Mouse (Mus musculus) kidney, adult 2 months (tissue): ENCODE measurements around the gene Ell2. TPM values are rescaled to one million over a fixed set of nuclear protein-coding genes. Genes with fewer than 3 reads are reported as not detected.
A peak's percentile ranks its signal among the peaks of the same experiment; 100 is the strongest.

Source experiments
- DNase-seq: peaks from one replicate; pipeline ENCODE4 v3.0.0; 2021
- H3K27ac ChIP-seq: fragments of 200-500 bp; 2 replicates; pipeline ENCODE4 v1.5.1; 2012; ENCODE audit warnings: low read depth, low read length, control low read depth, inconsistent platforms; ENCODE audit not compliant: insufficient read depth
- H3K27me3 ChIP-seq: fragments of 200-500 bp; replicated peaks from 2 replicates; pipeline ENCODE4 v1.6.1; 2012; ENCODE audit warnings: mild to moderate bottlenecking, moderate library complexity, low read length, inconsistent platforms; ENCODE audit not compliant: control insufficient read depth, insufficient read depth
- H3K36me3 ChIP-seq: fragments of 200-500 bp; 2 replicates; pipeline ENCODE4 v1.6.1; 2012; ENCODE audit warnings: mild to moderate bottlenecking, moderate library complexity, low read length, inconsistent platforms; ENCODE audit not compliant: control insufficient read depth, insufficient read depth
- H3K4me1 ChIP-seq: fragments of 200-500 bp; 2 replicates; pipeline ENCODE4 v1.6.1; 2011; ENCODE audit warnings: low read length; ENCODE audit not compliant: control insufficient read depth, insufficient read depth
- H3K4me3 ChIP-seq: fragments of 200-500 bp; 2 replicates; pipeline ENCODE4 v1.5.1; 2011; ENCODE audit warnings: mild to moderate bottlenecking, low read depth, low read length, control low read depth; ENCODE audit not compliant: insufficient read depth
- CTCF ChIP-seq: fragments of 200-500 bp; conservative IDR thresholded peaks from 2 replicates; pipeline ENCODE4 v1.5.1; 2011; ENCODE audit warnings: low read depth, mild to moderate bottlenecking, control low read depth, low read length, moderate library complexity, mixed read lengths; ENCODE audit not compliant: insufficient read depth, insufficient read length
- POLR2A ChIP-seq: fragments of 200-500 bp; IDR thresholded peaks from one replicate; pipeline ENCODE4 v1.6.1; 2011; ENCODE audit warnings: low read depth, low read length, control low read depth
- WGBS: fragments of 180-500 bp; shearing (Covaris S2); methylation state at CpG from one replicate; pipeline ENCODE4 v1.1.7; 2018; 5-methylcytosine and 5-hydroxymethylcytosine counted together
- polyA plus RNA-seq: library from polyadenylated mRNA; depleted of rRNA; stranded (reverse); fragments of >200 nt; gene quantifications from 2 replicates; pipeline ENCODE4 v1.2.3, GENCODE M21; 2012

Gene Ell2
- polyA plus RNA-seq, 1 experiment = 8.2 TPM

- H3K4me1 ChIP-seq = 0 out of 2 replicates have a peak, but pooled peaks cover 3% of the 10 kb centered on the region
- H3K36me3 ChIP-seq = no peaks in the 10 kb centered on the region
- TF ChIP-seq CTCF (no peak), POLR2A (no peak)
- H3K4me3 ChIP-seq = no peak overlapping the region
- 94% methylated on average over 3 of the region's 3 CpGs for WGBS
- no peak for DNase-seq
- H3K27me3 ChIP-seq = no peaks in the 10 kb centered on the region
- H3K27ac ChIP-seq = no peak overlapping the region
Observed at GRCm38 (mm10) chr13:75741119-75741518, 34.6 kb downstream of the Ell2 start.

- Histone ChIP-seq H3K36me3 (no peaks in the 10 kb centered on the region), H3K27me3 (no peaks in the 10 kb centered on the region), H3K4me3 (no peak overlapping the region), H3K4me1 (peaks cover 5% of the 10 kb centered on the region; the same call in 1 of the 2 replicates), H3K27ac (no peak overlapping the region)
- DNase-seq = no peak
- TF ChIP-seq POLR2A (no peak), CTCF (no peak)
- 78% methylated on average over 12 of the region's 12 CpGs for WGBS
Observed at GRCm38 (mm10) chr13:75741736-75742729, 35.5 kb downstream of the Ell2 start.

- Histone ChIP-seq H3K27me3 (no peaks in the 10 kb centered on the region), H3K4me1 (peaks cover 4% of the 10 kb centered on the region; the same call in 1 of the 2 replicates), H3K4me3 (no peak overlapping the region), H3K36me3 (no peaks in the 10 kb centered on the region), H3K27ac (no peak overlapping the region)
- no peak for TF ChIP-seq CTCF
- no peak for TF ChIP-seq POLR2A
- WGBS = 97% methylated on average over 3 of the region's 3 CpGs
- DNase-seq = no peak
Observed at GRCm38 (mm10) chr13:75742970-75743369, 36.4 kb downstream of the Ell2 start.

GRCm38 (mm10) chr13:75744065-75744464, 37.5 kb downstream of the Ell2 start:
- Histone ChIP-seq H3K27me3 (no peaks in the 10 kb centered on the region), H3K4me1 (peaks cover 2% of the 10 kb centered on the region; the same call in 1 of the 2 replicates), H3K36me3 (no peaks in the 10 kb centered on the region; the same call in 1 of the 2 replicates), H3K27ac (no peak overlapping the region), H3K4me3 (no peak overlapping the region)
- WGBS = 93% methylated on average over 4 of the region's 4 CpGs
- DNase-seq = no peak
- TF ChIP-seq CTCF (no peak), POLR2A (no peak)

GRCm38 (mm10) chr13:75745328-75745727, 38.8 kb downstream of the Ell2 start:
- no peak for DNase-seq
- no peak overlapping the region for H3K4me3 ChIP-seq
- H3K36me3 ChIP-seq = no peaks in the 10 kb centered on the region; the same call in 1 of the 2 replicates
- no peaks in the 10 kb centered on the region for H3K27me3 ChIP-seq
- H3K27ac ChIP-seq = no peak overlapping the region
- peaks cover 2% of the 10 kb centered on the region; the same call in 1 of the 2 replicates for H3K4me1 ChIP-seq
- no peak for TF ChIP-seq CTCF
- no peak for TF ChIP-seq POLR2A

GRCm38 (mm10) chr13:75747265-75747664, 40.7 kb downstream of the Ell2 start:
- peak; percentile 46 for DNase-seq
- H3K4me1 ChIP-seq = peaks cover 7% of the 10 kb centered on the region; the same call in 1 of the 2 replicates
- H3K27ac ChIP-seq = no peak overlapping the region
- H3K36me3 ChIP-seq = no peaks in the 10 kb centered on the region; the same call in 1 of the 2 replicates
- no peak overlapping the region for H3K4me3 ChIP-seq
- H3K27me3 ChIP-seq = no peaks in the 10 kb centered on the region
- 69% methylated on average over 3 of the region's 3 CpGs for WGBS
- TF ChIP-seq CTCF (no peak), POLR2A (no peak)

- 87% methylated on average over 7 of the region's 7 CpGs for WGBS
- TF ChIP-seq POLR2A (no peak), CTCF (no peak)
- Histone ChIP-seq H3K27ac (no peak overlapping the region), H3K4me1 (peaks cover 10% of the 10 kb centered on the region; the same call in 1 of the 2 replicates), H3K36me3 (no peaks in the 10 kb centered on the region; the same call in 1 of the 2 replicates), H3K27me3 (no peaks in the 10 kb centered on the region), H3K4me3 (no peak overlapping the region)
- DNase-seq = no peak
Observed at GRCm38 (mm10) chr13:75748685-75749084, 42.1 kb downstream of the Ell2 start.
